Mouse (Mus musculus): ENCODE data around the gene Pigl.

Gene Pigl

DNA sequence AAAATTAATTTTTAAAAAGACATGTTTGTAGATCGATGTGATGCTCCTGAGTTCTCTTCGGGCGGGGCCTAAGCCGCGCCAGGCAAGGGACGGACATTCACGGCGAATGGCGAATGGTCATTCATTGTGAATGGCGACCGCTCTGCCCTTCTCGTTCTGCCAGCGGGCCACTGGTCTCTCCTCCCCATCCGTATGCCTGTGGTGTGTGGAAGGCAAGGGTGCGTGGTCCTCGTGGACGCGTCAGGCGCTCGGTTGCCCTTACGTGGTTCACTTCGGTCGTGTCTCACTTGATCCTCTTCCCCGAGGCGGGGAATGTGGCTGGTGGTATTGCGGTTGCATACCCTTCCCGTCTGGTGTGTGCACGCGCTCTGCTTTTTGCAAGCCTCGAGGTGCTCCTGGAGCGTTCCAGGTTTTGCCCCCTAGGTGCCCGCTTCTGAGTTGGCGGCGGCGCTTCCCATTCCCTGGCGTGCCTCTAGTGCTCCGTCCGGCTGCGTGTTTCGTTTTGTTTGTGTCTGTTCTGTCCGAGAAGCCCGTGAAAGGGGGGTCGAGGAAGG lies 102.3 kb downstream of the Pigl start:
- DNase-seq: no peak

DNA sequence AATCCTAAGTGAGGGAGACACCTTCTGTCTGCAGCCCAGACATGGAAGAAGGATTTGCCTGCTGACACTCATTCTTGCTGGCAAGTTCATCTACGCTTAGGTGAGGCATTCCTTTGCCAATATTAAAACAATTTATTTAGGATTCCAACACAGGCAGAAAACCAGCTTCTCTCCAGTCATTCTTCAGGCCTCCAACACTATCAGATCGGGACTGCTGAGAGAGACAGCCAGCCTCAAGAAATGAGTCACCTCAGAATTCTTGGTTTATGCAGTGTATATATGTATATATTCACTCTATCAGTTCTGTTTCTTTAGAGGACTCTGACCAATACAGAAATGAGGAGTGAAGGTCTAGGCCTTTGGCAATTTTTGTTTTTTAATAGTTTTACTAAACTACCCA lies 105.3 kb downstream of the Pigl start:
- DNase-seq: no peak
